Mouse (Mus musculus): ENCODE data around the gene Slc36a2. TPM values are rescaled to one million over a fixed set of nuclear protein-coding genes. Genes with fewer than 3 reads are reported as not detected.

Slc36a2 gene
- polyA plus RNA-seq, 1 experiment: 0.85 TPM

DNA sequence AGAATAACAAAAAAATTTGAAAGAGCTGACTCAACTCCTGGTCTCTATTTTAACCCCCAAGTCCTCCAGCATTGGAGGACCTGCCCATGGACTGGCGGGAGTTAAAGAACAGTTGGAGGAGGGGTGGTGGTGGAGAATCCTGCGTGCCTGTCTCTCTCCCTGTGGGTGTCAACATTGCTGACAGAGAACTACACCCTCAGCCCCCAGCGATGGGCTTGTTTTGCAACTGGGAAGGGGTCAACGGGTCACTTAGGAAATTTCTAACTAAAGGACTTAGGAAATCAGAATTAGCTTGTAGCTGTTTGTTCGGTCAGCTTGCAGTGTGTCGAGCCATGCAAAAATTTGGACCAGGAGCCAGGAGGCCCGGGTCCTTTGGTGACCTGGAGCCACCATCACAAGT lies 1.8 kb downstream of the Slc36a2 start:
- no peak for TF ChIP-seq POLR2A (IDR thresholded peaks at IDR 0.05; ENCODE audit: borderline replicate concordance, extremely low read depth, insufficient read depth, insufficient read length, poor library complexity, severe bottlenecking)
- TF ChIP-seq CTCF (IDR thresholded peaks at IDR 0.05; ENCODE audit: borderline replicate concordance, extremely low read depth, insufficient read depth, insufficient read length): no peak
- no peak for DNase-seq (ENCODE audit: low read depth)

DNA sequence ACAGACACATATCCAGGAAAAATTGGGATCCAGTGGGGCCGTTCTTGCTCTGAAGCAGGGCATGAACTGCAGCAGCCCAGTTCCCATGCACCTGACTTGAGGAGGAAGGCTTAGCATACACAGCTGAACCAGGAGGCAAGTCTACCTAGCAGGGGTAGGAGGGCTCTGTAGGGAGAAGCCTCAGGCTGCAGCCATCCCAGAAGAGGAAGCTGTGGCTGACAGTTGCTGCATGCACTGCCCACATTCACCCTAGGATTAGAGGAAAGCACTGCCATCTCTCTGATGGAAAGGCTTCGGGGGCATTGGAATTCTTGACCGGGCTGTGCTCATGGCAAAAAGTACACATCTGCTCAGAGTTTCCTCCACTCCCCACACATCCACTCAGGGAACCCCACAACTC lies 5.0 kb downstream of the Slc36a2 start:
- TF ChIP-seq POLR2A (IDR thresholded peaks at IDR 0.05; ENCODE audit: borderline replicate concordance, extremely low read depth, insufficient read depth, insufficient read length, poor library complexity, severe bottlenecking) (no peak), CTCF (IDR thresholded peaks at IDR 0.05; ENCODE audit: borderline replicate concordance, extremely low read depth, insufficient read depth, insufficient read length) (no peak)
- DNase-seq (ENCODE audit: low read depth): no peak

DNA sequence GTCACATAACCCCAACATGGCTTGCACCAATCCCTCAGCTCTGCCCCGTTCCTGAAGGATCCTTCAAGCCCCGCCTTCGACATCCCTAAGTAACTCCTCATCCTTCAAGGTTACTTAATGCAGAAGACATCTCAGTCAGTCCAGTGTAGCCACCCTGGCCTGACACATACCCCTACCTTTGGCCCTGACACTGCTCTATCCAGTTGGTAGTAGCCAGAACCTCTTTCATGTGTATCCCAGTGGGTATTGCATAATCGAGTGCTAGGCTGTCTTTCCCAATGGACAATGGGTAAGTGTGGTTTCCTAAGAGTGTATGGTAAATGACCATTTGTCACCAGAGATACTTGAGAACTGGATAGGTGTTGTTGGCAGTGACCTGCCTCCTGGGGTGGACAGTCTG lies 6.0 kb downstream of the Slc36a2 start:
- no peak for DNase-seq (ENCODE audit: low read depth)
- TF ChIP-seq POLR2A (IDR thresholded peaks at IDR 0.05; ENCODE audit: borderline replicate concordance, extremely low read depth, insufficient read depth, insufficient read length, poor library complexity, severe bottlenecking): no peak
- TF ChIP-seq CTCF (IDR thresholded peaks at IDR 0.05; ENCODE audit: borderline replicate concordance, extremely low read depth, insufficient read depth, insufficient read length): no peak

DNA sequence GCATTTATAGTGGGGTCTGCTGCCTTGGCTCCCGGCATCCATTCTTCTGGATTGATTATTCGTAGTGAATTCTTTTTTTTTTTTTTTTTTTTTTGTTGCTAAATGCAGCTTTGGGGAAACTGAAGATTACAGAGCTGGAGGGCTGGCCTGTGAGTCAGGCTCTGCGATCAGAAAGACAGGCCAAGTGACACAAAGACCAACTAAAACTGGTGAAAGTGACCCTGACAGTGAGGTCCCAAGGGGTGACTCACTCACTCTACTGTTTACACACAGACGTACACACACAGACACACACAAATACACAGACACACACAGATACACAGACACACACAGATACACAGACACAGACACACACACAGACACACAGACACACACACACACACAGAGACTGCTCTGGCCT lies 14.4 kb downstream of the Slc36a2 start:
- DNase-seq (ENCODE audit: low read depth): no peak
- TF ChIP-seq POLR2A (IDR thresholded peaks at IDR 0.05; ENCODE audit: borderline replicate concordance, extremely low read depth, insufficient read depth, insufficient read length, poor library complexity, severe bottlenecking): no peak
- no peak for TF ChIP-seq CTCF (IDR thresholded peaks at IDR 0.05; ENCODE audit: borderline replicate concordance, extremely low read depth, insufficient read depth, insufficient read length)

DNA sequence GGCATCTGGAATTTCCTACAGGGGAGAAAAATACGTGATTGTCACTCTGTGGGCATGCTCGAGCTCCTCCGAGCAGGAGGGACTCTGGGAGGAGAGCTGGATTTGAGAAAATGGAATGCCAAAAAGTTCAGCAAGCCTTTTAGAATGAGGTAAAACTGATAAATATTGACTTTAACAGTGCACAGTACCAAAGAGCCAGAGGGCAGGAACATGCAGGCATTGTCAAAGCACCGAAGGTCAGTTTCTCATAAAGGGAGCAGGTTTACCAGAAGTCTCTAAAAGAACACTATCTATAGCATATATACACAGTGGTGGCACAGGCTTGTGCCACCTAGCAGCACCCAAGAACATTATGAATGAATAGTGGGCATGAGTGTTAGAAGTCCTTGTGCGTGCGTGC lies 16.0 kb downstream of the Slc36a2 start:
- DNase-seq (ENCODE audit: low read depth): no peak
- no peak for TF ChIP-seq POLR2A (IDR thresholded peaks at IDR 0.05; ENCODE audit: borderline replicate concordance, extremely low read depth, insufficient read depth, insufficient read length, poor library complexity, severe bottlenecking)
- TF ChIP-seq CTCF (IDR thresholded peaks at IDR 0.05; ENCODE audit: borderline replicate concordance, extremely low read depth, insufficient read depth, insufficient read length): no peak

DNA sequence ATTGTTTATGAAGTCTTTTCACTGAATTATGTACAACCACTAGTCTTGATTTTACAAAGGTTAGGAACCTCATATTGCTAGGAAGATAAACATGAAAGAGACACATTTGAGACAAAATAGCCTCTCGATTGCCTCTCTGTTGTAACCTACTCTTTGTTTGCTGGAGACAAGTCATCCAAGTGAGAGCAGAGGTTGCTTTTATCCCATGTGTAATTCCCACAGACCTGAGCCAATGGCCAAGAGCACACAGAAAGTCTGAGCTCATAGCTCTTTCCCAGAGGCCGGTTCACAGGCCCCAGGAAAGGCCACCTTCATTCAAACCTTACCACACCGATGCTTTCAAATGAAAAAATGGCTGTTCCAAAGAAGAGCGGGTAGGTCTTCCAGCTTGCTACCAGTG lies 16.4 kb downstream of the Slc36a2 start:
- no peak for DNase-seq (ENCODE audit: low read depth)
- TF ChIP-seq CTCF (IDR thresholded peaks at IDR 0.05; ENCODE audit: borderline replicate concordance, extremely low read depth, insufficient read depth, insufficient read length): no peak

DNA sequence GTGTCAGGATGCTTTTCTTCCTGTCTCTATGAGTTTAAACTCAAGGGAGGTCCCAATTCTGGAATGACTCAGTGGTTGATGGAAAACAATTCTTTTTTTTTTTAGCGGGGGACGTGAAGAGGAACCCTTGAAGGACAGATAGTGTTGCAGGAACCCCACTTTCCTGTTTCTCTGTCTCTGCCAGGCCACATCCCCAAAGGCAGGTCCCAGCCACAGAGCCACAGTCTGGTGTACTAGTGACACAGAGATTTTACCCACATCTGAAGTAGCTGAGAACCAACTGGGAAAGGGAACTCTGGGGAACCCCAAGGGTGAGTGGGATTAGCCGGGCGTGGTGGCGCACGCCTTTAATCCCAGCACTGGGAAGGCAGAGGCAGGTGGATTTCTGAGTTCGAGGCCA lies 19.1 kb downstream of the Slc36a2 start:
- TF ChIP-seq CTCF (IDR thresholded peaks at IDR 0.05; ENCODE audit: borderline replicate concordance, extremely low read depth, insufficient read depth, insufficient read length) (no peak), POLR2A (IDR thresholded peaks at IDR 0.05; ENCODE audit: borderline replicate concordance, extremely low read depth, insufficient read depth, insufficient read length, poor library complexity, severe bottlenecking) (no peak)

DNA sequence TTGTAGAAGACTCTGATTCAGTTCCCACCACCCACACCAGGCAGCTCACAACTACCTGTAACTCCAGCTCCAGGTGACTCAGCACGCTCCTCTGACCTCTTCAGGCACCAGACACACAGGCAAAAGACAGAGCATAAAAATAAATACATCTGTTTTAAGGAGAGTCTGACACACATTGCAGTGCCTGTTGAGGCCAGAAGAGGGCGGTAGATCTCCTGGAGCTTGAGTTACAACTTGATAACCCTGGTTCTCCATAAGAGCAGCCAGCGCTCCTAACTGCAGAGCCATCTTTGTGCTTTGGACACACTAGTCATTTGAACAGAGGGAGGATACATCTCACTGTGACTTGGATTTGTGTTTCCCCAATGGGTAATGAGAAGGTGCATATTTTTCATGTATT lies 20.2 kb downstream of the Slc36a2 start:
- TF ChIP-seq CTCF (IDR thresholded peaks at IDR 0.05; ENCODE audit: borderline replicate concordance, extremely low read depth, insufficient read depth, insufficient read length) (peak; percentile 51; the same call in 1 of the 2 replicates), POLR2A (IDR thresholded peaks at IDR 0.05; ENCODE audit: borderline replicate concordance, extremely low read depth, insufficient read depth, insufficient read length, poor library complexity, severe bottlenecking) (no peak)
- no peak for DNase-seq (ENCODE audit: low read depth)

More for the DNA sequence above, 19.1 kb downstream of the Slc36a2 start:
- no peak for DNase-seq (ENCODE audit: low read depth)

DNA sequence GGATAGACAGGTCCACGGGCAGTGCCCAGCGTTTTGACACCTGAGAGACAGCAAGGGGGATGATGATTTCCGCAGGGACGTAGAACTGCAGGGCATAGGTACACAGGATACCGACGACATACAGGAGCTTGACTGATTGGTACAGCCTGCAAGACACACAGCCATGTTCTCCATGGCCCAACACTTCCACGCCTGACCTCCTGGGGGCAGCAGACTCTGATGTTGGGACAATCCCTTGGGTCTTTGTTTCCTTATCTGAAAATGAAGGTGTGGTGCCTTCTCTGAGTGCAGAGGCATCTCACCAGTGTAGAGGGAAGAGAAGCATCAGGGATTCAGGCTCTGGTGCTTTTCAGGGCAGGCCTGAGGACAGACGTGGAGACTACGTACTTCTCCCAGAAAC lies 22.2 kb downstream of the Slc36a2 start:
- TF ChIP-seq CTCF (IDR thresholded peaks at IDR 0.05; ENCODE audit: borderline replicate concordance, extremely low read depth, insufficient read depth, insufficient read length) (peak; percentile 59; the same call in 1 of the 2 replicates), POLR2A (IDR thresholded peaks at IDR 0.05; ENCODE audit: borderline replicate concordance, extremely low read depth, insufficient read depth, insufficient read length, poor library complexity, severe bottlenecking) (no peak)
- DNase-seq (ENCODE audit: low read depth): peak; percentile 7

DNA sequence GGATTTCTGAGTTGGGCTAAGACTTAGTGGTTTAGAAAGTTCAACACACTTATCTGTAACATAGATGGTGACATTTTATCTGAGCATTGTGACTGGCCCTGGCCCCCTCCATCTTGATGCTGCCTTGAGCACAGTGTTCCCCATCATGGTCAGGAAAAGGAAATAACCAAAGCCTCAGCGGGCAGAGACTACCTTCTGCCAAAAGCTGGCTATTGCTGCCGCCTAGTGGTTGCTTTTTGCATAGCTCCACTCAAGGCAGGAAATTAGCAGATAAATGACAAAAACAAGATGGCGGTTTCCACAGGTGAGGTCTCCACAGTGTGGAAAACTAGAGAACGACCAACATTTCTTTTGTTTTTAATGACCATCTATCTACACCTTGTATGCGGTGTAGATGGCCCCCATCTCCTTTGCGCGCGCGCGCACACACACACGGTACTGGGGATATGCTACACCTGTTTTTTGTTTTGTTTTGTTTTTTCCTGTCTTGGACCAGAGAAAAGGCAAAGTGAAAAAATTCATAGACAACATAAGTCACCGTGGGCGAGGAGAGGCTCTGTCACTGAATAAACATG lies 26.0 kb downstream of the Slc36a2 start:
- peak; percentile 76 for DNase-seq (ENCODE audit: low read depth)
- TF ChIP-seq POLR2A (IDR thresholded peaks at IDR 0.05; ENCODE audit: borderline replicate concordance, extremely low read depth, insufficient read depth, insufficient read length, poor library complexity, severe bottlenecking): no peak
- TF ChIP-seq CTCF (IDR thresholded peaks at IDR 0.05; ENCODE audit: borderline replicate concordance, extremely low read depth, insufficient read depth, insufficient read length): peak; percentile 83; the same call in 1 of the 2 replicates

DNA sequence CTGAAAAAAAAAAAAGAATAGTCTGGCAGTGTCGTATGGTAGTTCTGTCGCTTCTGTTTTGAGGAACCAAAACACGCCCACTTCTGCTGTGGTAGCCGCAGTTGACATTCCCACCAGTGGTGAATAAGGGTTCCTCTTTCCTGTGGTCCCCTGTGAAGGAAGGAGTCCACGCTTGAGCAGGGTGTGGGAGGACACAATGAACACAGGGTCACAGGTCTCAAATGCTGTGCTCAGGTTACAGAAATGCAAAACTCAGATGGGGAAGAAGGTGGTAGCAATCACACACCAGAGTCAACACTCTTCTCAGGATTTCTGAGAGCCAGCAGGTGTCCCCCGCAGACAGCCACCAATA lies 29.8 kb downstream of the Slc36a2 start:
- no peak for DNase-seq (ENCODE audit: low read depth)
- TF ChIP-seq POLR2A (IDR thresholded peaks at IDR 0.05; ENCODE audit: borderline replicate concordance, extremely low read depth, insufficient read depth, insufficient read length, poor library complexity, severe bottlenecking) (no peak), CTCF (IDR thresholded peaks at IDR 0.05; ENCODE audit: borderline replicate concordance, extremely low read depth, insufficient read depth, insufficient read length) (no peak)

DNA sequence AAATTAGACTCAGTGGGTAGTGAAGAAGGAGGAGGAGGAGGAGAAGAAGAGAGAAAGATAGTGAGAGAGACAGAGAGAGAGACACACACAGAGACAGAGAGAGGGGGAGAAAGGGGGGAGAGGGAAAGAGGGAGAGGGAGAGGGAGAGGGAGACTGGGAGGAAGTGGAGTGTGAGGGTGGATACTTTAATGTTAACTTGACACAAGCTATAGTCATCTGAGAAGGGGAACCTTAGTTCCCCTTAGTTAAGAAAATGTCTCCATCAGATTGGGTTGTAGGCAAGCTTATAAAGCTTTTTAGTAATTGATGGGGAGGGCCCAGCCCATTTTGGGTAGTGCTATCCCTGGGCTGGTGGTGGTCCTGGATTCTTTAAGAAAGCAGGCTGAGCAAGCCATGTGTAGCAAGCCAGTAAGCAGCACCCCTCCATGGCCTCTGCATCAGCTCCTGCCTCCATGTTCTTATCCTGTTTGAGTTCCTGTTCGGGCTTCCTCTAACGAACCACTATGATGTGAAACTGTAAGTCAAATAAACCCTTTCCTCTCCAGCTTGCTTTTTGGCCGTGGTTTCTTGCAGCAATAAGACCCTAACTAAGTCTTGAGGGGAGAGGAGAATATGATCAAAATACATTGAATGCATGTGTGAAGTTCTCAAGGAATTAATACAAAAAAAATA lies 30.3 kb downstream of the Slc36a2 start:
- TF ChIP-seq POLR2A (IDR thresholded peaks at IDR 0.05; ENCODE audit: borderline replicate concordance, extremely low read depth, insufficient read depth, insufficient read length, poor library complexity, severe bottlenecking): no peak
- TF ChIP-seq CTCF (IDR thresholded peaks at IDR 0.05; ENCODE audit: borderline replicate concordance, extremely low read depth, insufficient read depth, insufficient read length): no peak

More for the DNA sequence above, 30.3 kb downstream of the Slc36a2 start:
- DNase-seq (ENCODE audit: low read depth): no peak
